Mouse (Mus musculus) forebrain, postnatal 0 days (tissue): Measurements from ENCODE around the gene Anapc13. TPM values are rescaled to one million over a fixed set of nuclear protein-coding genes. Genes with fewer than 3 reads are reported as not detected.

Source experiments
- ATAC-seq: fragments of 200-750 bp; cut with Nextera tagmentation; 2 replicates; pipeline ENCODE4 v1.8.0; 2017; ENCODE audit warnings: mild to moderate bottlenecking, moderate library complexity
- DNase-seq: peaks from one replicate; pipeline ENCODE4 v3.0.0-alpha.2; 2015
- H3K27ac ChIP-seq: fragments of 300-500 bp; sonication (generic); 2 replicates; pipeline ENCODE4 v1.5.1; 2014; ENCODE audit warnings: low read depth, mild to moderate bottlenecking, antibody characterized with exemption, low read length, moderate library complexity, mixed read lengths
- H3K27me3 ChIP-seq: fragments of 300-500 bp; sonication (generic); 2 replicates; pipeline ENCODE4 v1.6.1; 2014; ENCODE audit warnings: mild to moderate bottlenecking, low read length, mixed read lengths; ENCODE audit not compliant: insufficient read depth
- H3K36me3 ChIP-seq: fragments of 300-500 bp; sonication (generic); 2 replicates; pipeline ENCODE4 v1.6.1; 2014; ENCODE audit warnings: mild to moderate bottlenecking, moderate library complexity; ENCODE audit not compliant: insufficient read depth
- H3K4me1 ChIP-seq: fragments of 300-500 bp; sonication (generic); 2 replicates; pipeline ENCODE4 v1.6.1; 2014; ENCODE audit warnings: antibody characterized with exemption; ENCODE audit not compliant: insufficient read depth
- H3K4me2 ChIP-seq: fragments of 300-500 bp; sonication (generic); 2 replicates; pipeline ENCODE4 v1.6.1; 2014; ENCODE audit warnings: low read depth, mild to moderate bottlenecking, moderate library complexity
- H3K4me3 ChIP-seq: fragments of 300-500 bp; sonication (generic); 2 replicates; pipeline ENCODE4 v1.5.1; 2014; ENCODE audit warnings: low read depth, low read length, mixed read lengths
- H3K9ac ChIP-seq: fragments of 300-500 bp; sonication (generic); 2 replicates; pipeline ENCODE4 v1.6.1; 2014; ENCODE audit warnings: mild to moderate bottlenecking
- H3K9me3 ChIP-seq: fragments of 300-500 bp; sonication (generic); 2 replicates; pipeline ENCODE4 v1.6.1; 2016; ENCODE audit warnings: low read length
- CTCF ChIP-seq: sonication (generic); IDR thresholded peaks from 2 replicates; pipeline ENCODE4 v1.5.1; 2016; ENCODE audit warnings: antibody characterized with exemption, control low read depth, low read depth
- WGBS: fragments of 180-500 bp; shearing (Covaris S2); extraction: QIAGEN DNeasy Blood & Tissue Kit; methylation state at CpG from one replicate; pipeline ENCODE4 v1.1.7; 2014; 5-methylcytosine and 5-hydroxymethylcytosine counted together
- polyA plus RNA-seq: library from polyadenylated mRNA; unstranded; fragments of >200 nt; fragmentation: Nextera tagmentation; extraction: Ambion mirVana; gene quantifications from 2 replicates; pipeline ENCODE4 v1.2.1, GENCODE M21; 2015
- total RNA-seq: library from RNA; depleted of rRNA; stranded (reverse); fragments of >200 nt; gene quantifications from 2 replicates; pipeline ENCODE4 v1.2.3, GENCODE M21; 2014

Anapc13 gene
- total and polyA plus RNA-seq, 2 experiments from 2014 or later: 26.8 to 124 TPM

DNA sequence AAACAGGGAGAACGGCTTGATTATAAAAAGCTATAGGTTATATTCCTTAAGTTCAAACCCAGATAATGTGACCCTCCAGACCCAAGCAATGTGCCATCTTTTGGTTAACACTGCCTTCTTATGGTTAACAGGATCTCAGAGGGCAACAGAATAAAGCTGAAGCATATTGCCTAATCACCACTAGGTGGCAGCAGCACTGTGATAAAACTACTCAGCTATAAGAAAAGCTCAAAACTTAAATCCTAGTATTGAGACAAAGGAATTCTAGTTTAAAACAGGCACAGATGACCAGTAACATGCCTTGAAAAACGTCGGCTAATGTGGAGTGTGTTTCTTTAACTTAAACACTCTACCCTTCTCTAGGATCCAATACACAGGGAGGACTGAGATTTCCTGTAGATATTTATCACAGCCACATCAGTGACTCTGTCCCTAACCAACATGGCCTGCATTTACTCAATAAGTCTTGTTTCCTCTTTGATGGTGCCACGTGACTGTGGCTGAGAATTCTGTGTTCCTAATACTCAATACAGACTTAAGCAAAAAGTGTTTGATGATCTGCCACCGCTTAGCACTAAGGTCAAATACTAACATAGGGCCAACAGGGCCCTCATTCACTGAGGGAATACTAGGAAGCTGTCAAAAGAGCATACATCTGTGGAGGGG is 3.8 kb upstream of the Anapc13 start:
- H3K36me3 ChIP-seq: no peaks in the 10 kb centered on the region
- H3K9ac ChIP-seq: no peak overlapping the region
- ATAC-seq (no peak), DNase-seq (peak; percentile 82)
- H3K4me2 ChIP-seq: no peak overlapping the region
- no peak overlapping the region for H3K4me3 ChIP-seq
- no peaks in the 10 kb centered on the region for H3K27me3 ChIP-seq
- H3K9me3 ChIP-seq: no peaks in the 10 kb centered on the region
- WGBS: 37% methylated on average over 5 of the region's 5 CpGs
- peak; percentile 90 for TF ChIP-seq CTCF
- H3K4me1 ChIP-seq: peaks cover 5% of the 10 kb centered on the region
- no peak overlapping the region for H3K27ac ChIP-seq

- no peak overlapping the region for H3K9ac ChIP-seq
- WGBS: 90% methylated on average over 6 of the region's 6 CpGs
- ATAC-seq (no peak), DNase-seq (no peak)
- TF ChIP-seq CTCF: no peak
- H3K27ac ChIP-seq: no peak overlapping the region
- H3K36me3 ChIP-seq: no peaks in the 10 kb centered on the region
- H3K27me3 ChIP-seq: no peaks in the 10 kb centered on the region
- H3K4me3 ChIP-seq: no peak overlapping the region
- H3K9me3 ChIP-seq: no peaks in the 10 kb centered on the region
- no peak overlapping the region for H3K4me2 ChIP-seq
- H3K4me1 ChIP-seq: peaks cover 5% of the 10 kb centered on the region
Observed at GRCm38 (mm10) chr9:102622876-102623275, 3.2 kb upstream of the Anapc13 start.

DNA sequence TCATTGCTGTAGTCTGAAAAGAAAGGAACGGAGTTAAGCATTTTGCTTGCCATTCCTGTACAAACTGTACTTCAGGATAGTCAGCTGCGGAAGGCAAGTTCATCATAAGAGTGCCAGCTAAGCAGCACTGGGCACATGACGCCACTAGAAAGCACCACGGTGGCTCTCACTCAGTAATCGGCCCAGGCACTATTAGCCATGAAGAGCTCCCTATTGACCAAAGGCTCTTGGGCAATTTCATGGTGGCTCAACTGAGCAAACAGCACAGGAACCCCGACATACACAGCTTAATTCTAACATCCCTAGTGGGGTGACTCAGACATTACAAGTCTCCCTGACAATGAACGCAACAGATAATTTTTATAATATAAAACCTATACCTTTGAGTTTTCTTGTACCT is 2.5 kb upstream of the Anapc13 start:
- Histone ChIP-seq H3K9ac (no peak overlapping the region), H3K36me3 (no peaks in the 10 kb centered on the region), H3K4me2 (no peak overlapping the region), H3K27ac (no peak overlapping the region), H3K27me3 (no peaks in the 10 kb centered on the region), H3K9me3 (no peaks in the 10 kb centered on the region), H3K4me1 (peaks cover 5% of the 10 kb centered on the region), H3K4me3 (no peak overlapping the region)
- no peak for TF ChIP-seq CTCF
- ATAC-seq (no peak), DNase-seq (no peak)
- WGBS: 90% methylated on average over 7 of the region's 7 CpGs

- DNase-seq (peak; percentile 75), ATAC-seq (peak; percentile 20)
- Histone ChIP-seq H3K36me3 (no peaks in the 10 kb centered on the region), H3K4me1 (peaks cover 5% of the 10 kb centered on the region), H3K27ac (peak overlapping the region; percentile 96), H3K4me3 (peak overlapping the region; percentile 81), H3K9me3 (no peaks in the 10 kb centered on the region), H3K27me3 (no peaks in the 10 kb centered on the region), H3K4me2 (peak overlapping the region; percentile 85), H3K9ac (peak overlapping the region; percentile 86)
- TF ChIP-seq CTCF: peak; percentile 1; the same call in 1 of the 2 replicates
- under 1% methylated on average over 27 of the region's 27 CpGs for WGBS
Observed at GRCm38 (mm10) chr9:102625401-102625982, 604 bp upstream of the Anapc13 start.

GRCm38 (mm10) chr9:102626839-102627225 is 736 bp downstream of the Anapc13 start:
- under 1% methylated on average over 9 of the region's 9 CpGs for WGBS
- peak overlapping the region; percentile 86 for H3K9ac ChIP-seq
- peak overlapping the region; percentile 78 for H3K4me2 ChIP-seq
- TF ChIP-seq CTCF: no peak
- peak overlapping the region; percentile 81 for H3K4me3 ChIP-seq
- no peaks in the 10 kb centered on the region for H3K36me3 ChIP-seq
- peak overlapping the region; percentile 96 for H3K27ac ChIP-seq
- ATAC-seq (no peak), DNase-seq (no peak)
- H3K27me3 ChIP-seq: no peaks in the 10 kb centered on the region
- H3K4me1 ChIP-seq: peaks cover 5% of the 10 kb centered on the region
- H3K9me3 ChIP-seq: no peaks in the 10 kb centered on the region

DNA sequence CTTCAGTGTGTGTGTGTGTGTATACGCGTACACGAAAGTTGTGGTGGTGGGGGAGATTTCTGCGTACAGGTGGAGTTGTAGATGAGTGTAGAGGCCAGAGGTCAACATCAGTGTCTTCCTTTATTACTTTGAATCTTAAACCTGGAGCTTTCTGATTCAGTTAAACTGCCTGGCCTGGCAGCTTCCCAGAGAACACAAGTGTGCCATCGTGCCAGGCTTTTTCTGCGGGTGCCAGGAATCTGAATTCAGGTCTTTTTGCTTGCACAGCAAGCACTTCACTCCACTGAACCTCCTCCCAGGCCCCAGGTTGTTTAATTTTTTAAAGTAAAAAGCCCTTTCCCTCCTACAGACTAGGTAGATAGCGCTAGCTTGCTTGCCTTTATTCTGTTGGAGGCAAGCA is 1.3 kb downstream of the Anapc13 start:
- Histone ChIP-seq H3K36me3 (no peaks in the 10 kb centered on the region), H3K9me3 (no peaks in the 10 kb centered on the region), H3K4me2 (peak overlapping the region; percentile 78), H3K27ac (no peak overlapping the region), H3K4me3 (peak overlapping the region; percentile 81; the same call in 1 of the 2 replicates), H3K27me3 (no peaks in the 10 kb centered on the region), H3K9ac (peak overlapping the region; percentile 86; the same call in 1 of the 2 replicates), H3K4me1 (peaks cover 5% of the 10 kb centered on the region)
- TF ChIP-seq CTCF: no peak
- no peak for ATAC-seq
- DNase-seq: no peak
- WGBS: 80% methylated on average over 7 of the region's 7 CpGs

DNA sequence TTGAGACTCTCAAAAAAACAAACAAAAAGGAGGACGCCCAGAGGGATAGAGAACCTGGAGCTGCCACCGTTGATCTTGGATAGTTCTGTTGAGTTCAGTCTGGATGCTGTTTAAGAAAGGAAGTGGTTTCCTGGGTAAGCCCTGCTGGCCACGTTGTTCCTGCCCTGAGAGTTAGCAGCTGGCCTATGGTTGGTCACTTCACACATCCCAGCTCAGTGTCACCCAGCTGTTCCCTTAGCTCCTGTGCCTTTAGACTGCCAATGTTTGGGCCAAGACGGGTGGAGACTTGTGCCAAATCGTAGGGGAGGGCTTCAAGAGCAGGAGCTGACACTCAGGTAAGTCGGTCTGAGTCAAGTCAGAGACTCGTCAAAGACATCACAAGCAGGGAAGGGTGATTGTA is 3.0 kb downstream of the Anapc13 start:
- no peaks in the 10 kb centered on the region for H3K9me3 ChIP-seq
- 83% methylated on average over 7 of the region's 7 CpGs for WGBS
- no peak overlapping the region for H3K4me2 ChIP-seq
- H3K27ac ChIP-seq: no peak overlapping the region
- peaks cover 3% of the 10 kb centered on the region; the same call in 1 of the 2 replicates for H3K36me3 ChIP-seq
- H3K4me3 ChIP-seq: no peak overlapping the region
- no peak overlapping the region for H3K9ac ChIP-seq
- ATAC-seq (no peak), DNase-seq (no peak)
- no peak for TF ChIP-seq CTCF
- no peaks in the 10 kb centered on the region for H3K27me3 ChIP-seq
- peaks cover 5% of the 10 kb centered on the region for H3K4me1 ChIP-seq
